Mouse (Mus musculus) heart, postnatal 0 days (tissue): ENCODE measurements around the gene Tmem30a. TPM values are rescaled to one million over a fixed set of nuclear protein-coding genes. Genes with fewer than 3 reads are reported as not detected.
A peak's percentile ranks its signal among the peaks of the same experiment; 100 is the strongest.

Experiments used
- ATAC-seq: fragments of 200-750 bp; cut with Nextera tagmentation; 2 replicates; pipeline ENCODE4 v1.8.0; 2017; ENCODE audit warnings: low read depth, moderate number of reproducible peaks, moderate library complexity; ENCODE audit not compliant: insufficient read depth
- DNase-seq: peaks from one replicate; pipeline ENCODE4 v3.0.0-alpha.2; 2016; ENCODE audit warnings: low spot score
- H3K27ac ChIP-seq: fragments of 300-500 bp; sonication (generic); 2 replicates; pipeline ENCODE4 v1.5.1; 2014; ENCODE audit warnings: low read depth, mild to moderate bottlenecking
- H3K27me3 ChIP-seq: fragments of 300-500 bp; sonication (generic); 2 replicates; pipeline ENCODE4 v1.6.1; 2014; ENCODE audit warnings: low read length, mixed read lengths; ENCODE audit not compliant: control insufficient read depth, insufficient read depth
- H3K36me3 ChIP-seq: fragments of 300-500 bp; sonication (generic); replicated peaks from 2 replicates; pipeline ENCODE4 v1.6.1; 2014; ENCODE audit warnings: low read length, mixed read lengths; ENCODE audit not compliant: control insufficient read depth, insufficient read depth
- H3K4me1 ChIP-seq: fragments of 300-500 bp; sonication (generic); 2 replicates; pipeline ENCODE4 v1.6.1; 2014; ENCODE audit warnings: antibody characterized with exemption; ENCODE audit not compliant: control insufficient read depth, insufficient read depth
- H3K4me2 ChIP-seq: fragments of 300-500 bp; sonication (generic); 2 replicates; pipeline ENCODE4 v1.6.1; 2014; ENCODE audit warnings: low read depth, mild to moderate bottlenecking, low read length, moderate library complexity
- H3K4me3 ChIP-seq: fragments of 300-500 bp; sonication (generic); 2 replicates; pipeline ENCODE4 v1.5.1; 2014; ENCODE audit warnings: low read depth, low read length
- H3K9ac ChIP-seq: fragments of 300-500 bp; sonication (generic); replicated peaks from 2 replicates; pipeline ENCODE4 v1.6.1; 2014; ENCODE audit warnings: low read depth, low read length, mixed read lengths
- H3K9me3 ChIP-seq: fragments of 300-500 bp; sonication (generic); replicated peaks from 2 replicates; pipeline ENCODE4 v1.6.1; 2016; ENCODE audit warnings: low read length; ENCODE audit not compliant: control insufficient read depth
- CTCF ChIP-seq: IDR thresholded peaks from 2 replicates; pipeline ENCODE4 v1.5.1; 2016; ENCODE audit warnings: antibody characterized with exemption, control low read depth, low read depth
- EP300 ChIP-seq: IDR thresholded peaks from 2 replicates; pipeline ENCODE4 v1.6.1; 2016; ENCODE audit warnings: antibody characterized with exemption, low read depth
- WGBS: fragments of 180-500 bp; shearing (Covaris S2); extraction: QIAGEN DNeasy Blood & Tissue Kit; methylation state at CpG from one replicate; pipeline ENCODE4 v1.1.7; 2014; 5-methylcytosine and 5-hydroxymethylcytosine counted together
- polyA plus RNA-seq: library from polyadenylated mRNA; unstranded; fragments of >200 nt; fragmentation: Nextera tagmentation; extraction: Ambion mirVana; gene quantifications from 2 replicates; pipeline ENCODE4 v1.2.1, GENCODE M21; 2015
- total RNA-seq: library from RNA; depleted of rRNA; stranded (reverse); fragments of >200 nt; gene quantifications from 2 replicates; pipeline ENCODE4 v1.2.3, GENCODE M21; 2014; ENCODE audit warnings: low replicate concordance

Tmem30a gene
- total and polyA plus RNA-seq, 2 experiments from 2014 or later: 61.7 to 71.5 TPM

DNA sequence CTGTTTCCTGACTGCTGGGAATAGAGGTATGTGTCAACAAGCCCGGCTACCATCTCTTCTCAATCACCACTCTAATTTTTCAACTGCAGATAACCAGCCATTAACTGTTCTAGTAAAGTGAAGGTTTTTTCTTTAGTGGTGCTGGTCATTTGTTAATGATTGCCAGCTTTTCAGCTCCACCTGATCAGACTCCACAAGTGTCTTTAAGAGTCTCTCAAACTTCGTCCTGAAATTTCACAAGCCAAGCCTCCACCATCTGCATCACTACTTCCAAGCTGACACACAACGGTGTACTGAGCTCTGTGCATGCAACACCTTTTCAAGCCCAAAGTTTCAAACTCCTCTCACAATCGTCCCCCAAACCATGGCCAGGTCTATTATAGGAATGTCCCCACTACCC is 28.0 kb downstream of the Tmem30a start:
- H3K4me1 ChIP-seq: 0 out of 2 replicates have a peak, but pooled peaks cover 2% of the 10 kb centered on the region
- no peak for ATAC-seq
- H3K36me3 ChIP-seq: 0 out of 2 replicates have a peak, but pooled peaks cover 4% of the 10 kb centered on the region
- no peak for DNase-seq
- H3K4me3 ChIP-seq: no peak overlapping the region
- H3K9me3 ChIP-seq: no peaks in the 10 kb centered on the region
- H3K27me3 ChIP-seq: no peaks in the 10 kb centered on the region
- no peak overlapping the region for H3K9ac ChIP-seq
- H3K4me2 ChIP-seq: no peak overlapping the region
- 80% methylated on average over 4 of the region's 4 CpGs for WGBS
- no peak overlapping the region for H3K27ac ChIP-seq
- TF ChIP-seq EP300 (no peak), CTCF (no peak)

DNA sequence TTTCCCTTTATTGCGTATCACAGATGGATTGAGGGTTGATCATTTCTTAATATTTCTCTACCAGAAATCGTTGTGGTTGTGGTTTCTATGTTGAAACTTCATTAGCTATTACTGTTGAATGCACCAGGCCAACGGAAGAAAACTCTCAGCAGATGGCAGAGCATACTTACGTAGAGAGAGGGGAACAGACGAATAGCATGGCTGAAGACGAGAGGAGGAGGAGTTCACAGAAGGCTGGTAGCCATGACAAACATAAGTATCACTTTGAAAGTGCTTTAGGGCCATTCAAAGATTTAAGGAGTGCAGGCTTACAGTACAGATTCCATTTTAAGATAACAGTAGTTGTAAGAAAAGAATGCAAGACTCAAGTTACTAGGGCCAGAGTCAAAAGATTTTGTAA is 30.8 kb downstream of the Tmem30a start:
- no peak overlapping the region for H3K4me2 ChIP-seq
- H3K27ac ChIP-seq: no peak overlapping the region
- no peak overlapping the region for H3K4me3 ChIP-seq
- DNase-seq (no peak), ATAC-seq (no peak)
- no peaks in the 10 kb centered on the region for H3K9me3 ChIP-seq
- TF ChIP-seq CTCF (no peak), EP300 (no peak)
- H3K27me3 ChIP-seq: no peaks in the 10 kb centered on the region
- WGBS: 81% methylated on average over 6 of the region's 6 CpGs
- 0 out of 2 replicates have a peak, but pooled peaks cover 3% of the 10 kb centered on the region for H3K36me3 ChIP-seq
- peaks cover 15% of the 10 kb centered on the region; the same call in 1 of the 2 replicates for H3K4me1 ChIP-seq
- no peak overlapping the region for H3K9ac ChIP-seq

DNA sequence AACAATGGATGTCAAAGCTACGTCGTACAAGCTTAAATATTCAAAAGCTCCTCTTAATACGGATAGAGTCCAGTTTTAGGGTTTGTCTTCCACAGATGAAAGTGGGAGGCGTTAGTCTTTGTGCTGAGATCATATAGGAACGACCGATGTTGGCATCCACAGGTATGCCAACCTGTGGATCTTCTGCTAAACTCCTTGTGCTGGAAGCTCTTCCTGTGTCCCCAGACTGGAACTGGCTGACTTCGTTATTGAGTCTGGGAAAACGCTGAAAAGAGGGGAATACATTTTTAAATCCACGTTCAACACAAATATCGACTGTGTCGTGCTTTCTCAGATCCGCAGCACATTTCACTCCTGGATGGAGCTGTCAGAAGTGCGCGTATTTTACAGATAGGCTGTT is 33.2 kb downstream of the Tmem30a start:
- no peaks in the 10 kb centered on the region for H3K27me3 ChIP-seq
- ATAC-seq (no peak; the same call in 1 of the 2 replicates), DNase-seq (no peak)
- peaks cover 19% of the 10 kb centered on the region for H3K36me3 ChIP-seq
- TF ChIP-seq CTCF: no peak
- no peak for TF ChIP-seq EP300
- 8% methylated on average over 14 of the region's 14 CpGs for WGBS
- H3K4me2 ChIP-seq: peak overlapping the region; percentile 83
- H3K27ac ChIP-seq: peak overlapping the region; percentile 94
- H3K4me3 ChIP-seq: peak overlapping the region; percentile 80
- no peaks in the 10 kb centered on the region for H3K9me3 ChIP-seq
- H3K4me1 ChIP-seq: peaks cover 20% of the 10 kb centered on the region; the same call in 1 of the 2 replicates
- H3K9ac ChIP-seq: peak overlapping the region; percentile 90

DNA sequence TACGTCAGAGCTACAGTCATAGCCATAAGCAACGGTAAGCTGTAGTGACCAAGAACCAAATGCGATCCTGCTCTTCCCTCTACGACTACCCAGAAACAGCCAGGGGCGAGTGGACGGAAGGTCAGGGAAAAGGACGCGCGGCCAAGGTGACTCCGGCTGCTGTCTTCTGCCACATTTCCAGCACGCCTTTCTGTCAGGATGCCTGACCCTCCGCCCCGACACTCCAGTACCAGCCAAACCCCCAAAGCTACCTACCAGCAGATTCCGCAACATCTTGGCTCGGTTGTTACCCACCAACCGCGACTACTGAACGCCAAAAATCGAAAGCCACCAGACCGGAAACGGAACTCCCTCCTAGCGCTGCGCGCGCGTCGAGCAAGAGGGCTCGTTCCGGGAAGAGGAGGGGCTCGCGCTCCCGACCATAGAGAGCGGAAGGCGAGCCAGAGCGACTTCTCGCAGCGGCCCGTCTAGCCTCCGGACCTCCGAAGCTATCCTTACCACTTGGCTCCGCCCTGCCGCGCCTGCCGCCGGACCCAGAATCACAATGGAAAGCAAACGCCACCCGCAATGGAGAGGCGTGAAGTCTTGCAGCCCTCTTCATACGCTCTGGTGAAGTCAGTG is 33.8 kb downstream of the Tmem30a start, which contains the start of gene Cox7a2:
TSS of gene Cox7a2 (minus strand) at position 494 of the 621 bp plus-strand sequence.
- no peak for TF ChIP-seq CTCF
- TF ChIP-seq EP300: peak; percentile 78; the same call in 1 of the 2 replicates
- peak within 1 kb of the TSS; percentile 83 for H3K4me2 ChIP-seq
- peak within 1 kb of the TSS; percentile 90 for H3K9ac ChIP-seq
- no peaks in the 10 kb centered on the region for H3K9me3 ChIP-seq
- peaks cover 20% of the 10 kb centered on the region; the same call in 1 of the 2 replicates for H3K4me1 ChIP-seq
- under 1% methylated on average over 49 of the region's 49 CpGs for WGBS
- ATAC-seq (peak; percentile 100), DNase-seq (peak; percentile 98)
- H3K36me3 ChIP-seq: peaks cover 22% of the 10 kb centered on the region
- H3K4me3 ChIP-seq: peak within 1 kb of the TSS; percentile 80
- peak within 1 kb of the TSS; percentile 94 for H3K27ac ChIP-seq
- H3K27me3 ChIP-seq: no peaks in the 10 kb centered on the region

DNA sequence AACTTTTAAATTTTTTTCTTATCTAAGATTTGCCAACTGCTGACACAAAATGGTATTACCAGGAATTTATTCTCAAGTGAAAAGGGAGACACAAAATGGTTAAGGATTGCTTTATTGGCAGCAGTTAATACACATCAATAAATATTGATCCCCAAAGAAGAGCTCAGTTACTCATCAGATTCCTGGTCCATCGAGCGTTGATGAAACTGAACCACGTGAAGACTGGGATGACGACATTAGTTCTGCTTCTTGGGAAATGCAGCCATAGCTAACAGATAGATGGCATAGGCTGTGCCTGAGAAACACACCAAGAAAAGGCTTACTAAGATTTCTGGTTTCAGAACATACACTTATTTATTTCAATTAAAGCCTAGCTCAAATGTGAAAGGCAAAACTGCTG is 38.0 kb downstream of the Tmem30a start:
- H3K4me3 ChIP-seq: no peak overlapping the region
- ATAC-seq: no peak
- no peak overlapping the region for H3K4me2 ChIP-seq
- no peak overlapping the region for H3K9ac ChIP-seq
- no peaks in the 10 kb centered on the region for H3K27me3 ChIP-seq
- peaks cover 46% of the 10 kb centered on the region for H3K36me3 ChIP-seq
- no peaks in the 10 kb centered on the region for H3K9me3 ChIP-seq
- WGBS: 90% methylated on average over 4 of the region's 4 CpGs
- peaks cover 18% of the 10 kb centered on the region; the same call in 1 of the 2 replicates for H3K4me1 ChIP-seq
- no peak for DNase-seq
- H3K27ac ChIP-seq: no peak overlapping the region
- TF ChIP-seq EP300 (no peak), CTCF (no peak)

DNA sequence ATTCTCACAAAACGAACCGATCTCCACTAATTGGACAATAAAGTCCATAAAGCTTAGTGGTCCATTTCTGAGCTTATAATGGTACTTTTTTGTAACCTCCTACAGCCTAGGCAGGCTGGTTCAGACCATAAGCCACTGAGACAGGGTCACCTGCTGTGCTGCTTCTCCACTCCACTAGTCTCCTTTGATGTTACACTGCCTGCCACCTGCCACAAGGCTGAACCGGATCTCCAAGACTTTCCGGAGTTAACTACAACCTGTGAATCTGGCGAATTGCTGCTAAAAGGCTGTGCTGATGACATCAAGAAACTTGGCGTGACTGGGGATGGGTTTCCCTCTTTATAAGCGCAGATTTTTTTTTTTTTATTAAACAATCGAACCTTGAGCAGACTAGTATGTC is 41.5 kb downstream of the Tmem30a start:
- DNase-seq (no peak), ATAC-seq (no peak)
- peaks cover 45% of the 10 kb centered on the region for H3K36me3 ChIP-seq
- no peaks in the 10 kb centered on the region for H3K9me3 ChIP-seq
- H3K27ac ChIP-seq: no peak overlapping the region
- no peaks in the 10 kb centered on the region for H3K4me1 ChIP-seq
- TF ChIP-seq EP300 (no peak), CTCF (no peak)
- H3K4me2 ChIP-seq: no peak overlapping the region
- no peaks in the 10 kb centered on the region for H3K27me3 ChIP-seq
- no peak overlapping the region for H3K4me3 ChIP-seq
- H3K9ac ChIP-seq: no peak overlapping the region
- 82% methylated on average over 8 of the region's 8 CpGs for WGBS
